Mouse (Mus musculus) liver, adult (tissue): Measurements from ENCODE around the gene Drd3.

Source experiments
- GATA4 ChIP-seq: IDR thresholded peaks from 2 replicates; pipeline ENCODE4 v1.6.1; 2014; ENCODE audit warnings: mild to moderate bottlenecking, low read length; ENCODE audit not compliant: insufficient replicate concordance

Drd3 gene

GRCm38 (mm10) chr16:43772358-43772757 is 18.5 kb downstream of the Drd3 start:
- no peak for TF ChIP-seq GATA4

- no peak for TF ChIP-seq GATA4
These were observed 18.9 kb downstream of the Drd3 start for GRCm38 (mm10) chr16:43772766-43773165.

GRCm38 (mm10) chr16:43773506-43773905 is 19.7 kb downstream of the Drd3 start:
- TF ChIP-seq GATA4: no peak

- no peak for TF ChIP-seq GATA4
These were observed 23.1 kb downstream of the Drd3 start for GRCm38 (mm10) chr16:43776886-43777285.

GRCm38 (mm10) chr16:43799541-43799940 is 45.7 kb downstream of the Drd3 start:
- TF ChIP-seq GATA4: no peak

GRCm38 (mm10) chr16:43800119-43800721 is 46.4 kb downstream of the Drd3 start:
- TF ChIP-seq GATA4: no peak

- TF ChIP-seq GATA4: no peak
These were observed 47.3 kb downstream of the Drd3 start for GRCm38 (mm10) chr16:43801137-43801536.

GRCm38 (mm10) chr16:43801791-43802307 is 48.0 kb downstream of the Drd3 start:
- TF ChIP-seq GATA4: no peak

GRCm38 (mm10) chr16:43802466-43802865 is 48.6 kb downstream of the Drd3 start:
- TF ChIP-seq GATA4: no peak

- TF ChIP-seq GATA4: no peak
These were observed 50.5 kb downstream of the Drd3 start for GRCm38 (mm10) chr16:43804364-43804763.

- TF ChIP-seq GATA4: no peak
These were observed 53.2 kb downstream of the Drd3 start for GRCm38 (mm10) chr16:43807048-43807447.

- TF ChIP-seq GATA4: no peak
These were observed 55.6 kb downstream of the Drd3 start for GRCm38 (mm10) chr16:43809429-43809828.

GRCm38 (mm10) chr16:43811402-43811801 is 57.6 kb downstream of the Drd3 start:
- no peak for TF ChIP-seq GATA4

- TF ChIP-seq GATA4: no peak
These were observed 60.8 kb downstream of the Drd3 start for GRCm38 (mm10) chr16:43814644-43815043.

GRCm38 (mm10) chr16:43816321-43816720 is 62.5 kb downstream of the Drd3 start:
- no peak for TF ChIP-seq GATA4

- no peak for TF ChIP-seq GATA4
These were observed 64.6 kb downstream of the Drd3 start for GRCm38 (mm10) chr16:43818404-43818803.

GRCm38 (mm10) chr16:43827492-43827891 is 73.7 kb downstream of the Drd3 start:
- TF ChIP-seq GATA4: no peak

GRCm38 (mm10) chr16:43831957-43832356 is 78.1 kb downstream of the Drd3 start:
- no peak for TF ChIP-seq GATA4

GRCm38 (mm10) chr16:43841236-43841635 is 87.4 kb downstream of the Drd3 start:
- no peak for TF ChIP-seq GATA4
